Mouse (Mus musculus) frontal cortex, postnatal 25 days (tissue): Measurements from ENCODE around the gene Gm45021.

Source experiments
- DNase-seq, 2 experiments: peaks; one replicate each; pipeline ENCODE4 v3.0.0; 2022; ENCODE audit warnings: low spot score in 2 of 2

Gene Gm45021

DNA sequence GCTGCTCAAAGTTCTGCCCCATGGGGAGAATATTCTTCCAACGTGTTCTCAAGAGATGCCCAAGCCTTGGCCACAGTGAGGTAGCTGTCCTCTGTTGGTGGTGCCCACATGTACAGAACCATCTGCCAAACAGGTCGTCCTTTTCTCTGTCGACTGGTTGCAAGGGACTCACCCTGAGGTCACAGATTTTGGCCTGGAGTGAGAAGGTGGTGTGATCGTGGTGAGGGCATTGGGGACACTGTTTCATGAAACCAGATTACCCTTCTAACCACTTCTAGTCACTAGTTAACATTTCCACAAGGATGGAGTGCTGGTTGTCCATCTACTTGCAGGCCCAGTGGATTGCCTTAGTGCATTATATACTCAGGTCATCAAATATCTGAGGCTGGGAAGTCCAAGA lies 59.4 kb downstream of the Gm45021 start:
- no peak for DNase-seq

DNA sequence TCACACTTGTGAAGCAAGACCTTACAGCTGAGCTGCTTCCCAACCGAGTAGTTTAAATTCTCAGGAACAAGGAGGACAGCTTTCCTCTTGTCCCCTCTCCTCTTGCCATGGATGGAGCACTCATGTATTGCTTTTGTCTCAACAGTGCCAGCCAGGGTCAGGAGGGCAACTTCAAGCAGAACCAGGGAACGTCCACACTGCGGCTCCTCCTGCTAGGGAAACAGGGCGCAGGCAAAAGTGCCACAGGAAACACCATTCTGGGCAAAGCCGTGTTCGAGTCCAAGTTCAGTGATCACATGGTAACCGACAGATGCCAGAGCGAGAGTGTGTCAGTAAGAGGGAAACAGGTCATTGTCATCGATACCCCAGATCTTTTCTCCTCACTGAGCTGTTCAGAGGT lies 60.6 kb downstream of the Gm45021 start:
- DNase-seq: no peak

DNA sequence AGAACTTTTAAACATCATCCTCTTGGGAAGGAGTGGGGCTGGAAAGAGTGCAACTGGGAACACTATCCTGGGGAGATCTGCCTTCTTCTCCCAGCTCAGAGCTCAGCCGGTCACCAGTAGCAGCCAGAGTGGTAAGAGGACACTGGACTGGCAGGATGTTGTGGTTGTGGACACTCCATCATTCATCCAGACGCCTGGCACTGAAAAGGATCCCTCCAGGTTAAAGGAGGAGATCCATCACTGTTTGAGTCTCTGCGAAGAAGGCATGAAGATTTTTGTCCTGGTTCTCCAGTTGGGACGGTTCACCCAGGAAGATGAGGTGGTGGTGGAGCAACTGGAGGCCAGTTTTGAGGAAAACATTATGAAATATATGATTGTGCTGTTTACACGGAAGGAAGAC lies 69.3 kb downstream of the Gm45021 start:
- DNase-seq: no peak
